Mouse (Mus musculus): ENCODE data around the gene Fam189a1. TPM values are rescaled to one million over a fixed set of nuclear protein-coding genes. Genes with fewer than 3 reads are reported as not detected.

Fam189a1 gene
- polyA plus RNA-seq, 1 experiment, result not detected

DNA sequence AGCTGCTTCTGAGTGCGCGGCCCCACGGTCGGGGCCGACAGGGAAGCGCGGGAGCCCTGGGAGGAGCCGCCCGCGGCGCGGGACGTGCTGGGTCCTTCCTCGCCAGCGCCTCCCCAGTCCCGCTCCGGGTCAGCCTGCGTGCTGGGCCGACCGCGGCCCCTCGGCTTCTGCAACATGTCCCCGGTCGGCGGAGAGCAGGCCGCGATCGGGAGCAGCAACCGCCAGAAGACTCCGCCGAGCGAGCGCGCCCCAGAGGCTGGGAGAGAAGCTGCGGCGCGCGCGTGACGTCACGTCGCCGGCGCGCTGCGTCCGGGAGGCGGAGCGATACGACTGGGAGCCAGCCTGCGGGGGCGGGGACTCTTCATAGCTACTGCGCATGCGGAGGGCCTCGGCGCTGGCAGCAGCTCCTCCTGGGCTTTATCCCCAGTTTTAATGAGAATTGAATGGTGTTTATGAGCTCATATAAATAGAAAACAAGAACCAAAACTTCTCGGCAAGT is 283.6 kb downstream of the Fam189a1 start, which contains the start of gene Nsmce3:
Nsmce3 (minus strand) TSS at position 255 of the 499 bp plus-strand sequence.
- H3K36me3 ChIP-seq (ENCODE audit: control insufficient read depth, insufficient read depth, low read length, poor library complexity, severe bottlenecking), result no peaks in the 10 kb centered on the region
- no peaks in the 10 kb centered on the region for H3K9me3 ChIP-seq (replicated peaks; ENCODE audit: control insufficient read depth, insufficient read depth, low read length, poor library complexity, severe bottlenecking)
- peak within 1 kb of the TSS; percentile 81 for H3K9ac ChIP-seq (ENCODE audit: low read depth, poor library complexity, severe bottlenecking)
- H3K4me3 ChIP-seq (ENCODE audit: low read depth, low read length), result peak within 1 kb of the TSS; percentile 95
- no peak for TF ChIP-seq EP300 (IDR thresholded peaks at IDR 0.05; ENCODE audit: insufficient read depth, low read depth, low read length)
- peak; percentile 72 for TF ChIP-seq POLR2A (IDR thresholded peaks at IDR 0.05; ENCODE audit: insufficient read depth, low read length)
- no peak for TF ChIP-seq CTCF (IDR thresholded peaks at IDR 0.05; ENCODE audit: low read depth, low read length)
- H3K27ac ChIP-seq (ENCODE audit: insufficient read depth, low read length), result no peak within 1 kb of the TSS
- peaks cover 3% of the 10 kb centered on the region for H3K4me1 ChIP-seq (ENCODE audit: control insufficient read depth, insufficient read depth, low read length)
- H3K27me3 ChIP-seq (ENCODE audit: control insufficient read depth, insufficient read depth, low read length, poor library complexity, severe bottlenecking), result no peaks in the 10 kb centered on the region

DNA sequence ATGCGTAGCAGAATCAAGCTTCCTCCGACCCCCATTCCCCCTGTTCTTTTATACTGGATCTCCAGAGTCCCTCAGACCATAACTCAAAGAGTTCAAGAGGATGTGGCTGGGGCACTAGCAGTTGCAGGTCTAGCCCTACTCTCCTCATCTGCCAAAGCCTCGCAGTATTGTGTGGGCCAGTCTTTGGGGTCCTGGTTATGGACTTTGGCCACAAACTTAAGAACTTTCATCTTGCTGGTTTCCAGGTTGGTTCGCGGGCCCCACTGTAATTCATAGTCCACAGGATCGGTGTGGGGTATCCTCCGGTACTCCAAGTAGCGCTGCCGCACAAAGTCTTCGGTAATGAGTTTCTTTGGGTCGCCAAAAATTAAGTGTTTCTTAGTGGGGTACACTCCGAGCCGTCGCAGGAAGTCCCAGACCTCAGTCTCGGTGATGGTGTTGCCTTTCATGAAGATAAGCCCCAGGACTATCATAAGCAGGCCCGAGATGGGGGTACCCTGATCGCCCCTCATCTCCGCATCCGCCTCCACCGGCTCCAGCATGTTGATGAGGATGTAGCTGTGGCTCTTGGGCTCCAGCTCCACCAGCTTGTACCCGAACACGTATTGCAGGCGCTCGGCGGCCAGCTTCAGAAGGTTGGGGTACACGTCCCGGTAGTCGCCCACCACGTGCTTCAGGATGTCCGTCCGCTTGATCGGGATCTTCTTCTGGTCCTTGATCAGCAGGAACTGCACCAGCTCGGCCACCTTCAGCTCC is 284.2 kb downstream of the Fam189a1 start:
- Histone ChIP-seq H3K4me1 (ENCODE audit: control insufficient read depth, insufficient read depth, low read length) (peaks cover 3% of the 10 kb centered on the region), H3K9ac (ENCODE audit: low read depth, poor library complexity, severe bottlenecking) (peak overlapping the region; percentile 81), H3K4me3 (ENCODE audit: low read depth, low read length) (peak overlapping the region; percentile 95), H3K36me3 (ENCODE audit: control insufficient read depth, insufficient read depth, low read length, poor library complexity, severe bottlenecking) (no peaks in the 10 kb centered on the region), H3K27me3 (ENCODE audit: control insufficient read depth, insufficient read depth, low read length, poor library complexity, severe bottlenecking) (no peaks in the 10 kb centered on the region), H3K9me3 (replicated peaks; ENCODE audit: control insufficient read depth, insufficient read depth, low read length, poor library complexity, severe bottlenecking) (no peaks in the 10 kb centered on the region), H3K27ac (ENCODE audit: insufficient read depth, low read length) (no peak overlapping the region)
- TF ChIP-seq EP300 (IDR thresholded peaks at IDR 0.05; ENCODE audit: insufficient read depth, low read depth, low read length) (no peak), POLR2A (IDR thresholded peaks at IDR 0.05; ENCODE audit: insufficient read depth, low read length) (no peak), CTCF (IDR thresholded peaks at IDR 0.05; ENCODE audit: low read depth, low read length) (no peak)

DNA sequence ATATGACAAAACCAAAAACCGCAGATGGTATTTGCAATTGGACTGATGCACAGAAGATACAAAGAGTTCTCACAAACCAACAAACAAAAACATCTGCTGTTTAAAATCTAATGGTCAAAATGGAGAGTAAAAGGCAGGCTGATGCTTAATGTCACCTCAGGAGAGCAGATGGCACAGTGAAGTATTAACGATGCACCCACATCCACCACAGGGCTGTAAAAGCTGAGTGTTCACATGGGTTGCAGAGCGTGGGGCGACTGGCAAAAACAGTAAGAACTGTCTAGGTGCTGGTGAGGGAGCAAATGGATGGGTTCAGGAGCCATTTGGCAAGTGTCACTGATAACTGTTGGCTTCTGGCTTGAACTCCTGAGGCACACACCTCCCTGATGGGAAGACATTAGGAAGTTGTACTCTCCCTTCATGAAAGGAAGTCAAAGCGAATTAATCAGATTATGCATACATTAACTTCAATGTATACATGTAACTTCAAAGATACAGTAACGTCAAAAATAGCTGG is 286.8 kb downstream of the Fam189a1 start:
- no peak overlapping the region for H3K9ac ChIP-seq (ENCODE audit: low read depth, poor library complexity, severe bottlenecking)
- H3K36me3 ChIP-seq (ENCODE audit: control insufficient read depth, insufficient read depth, low read length, poor library complexity, severe bottlenecking), result no peaks in the 10 kb centered on the region
- no peaks in the 10 kb centered on the region for H3K27me3 ChIP-seq (ENCODE audit: control insufficient read depth, insufficient read depth, low read length, poor library complexity, severe bottlenecking)
- H3K4me3 ChIP-seq (ENCODE audit: low read depth, low read length), result no peak overlapping the region
- no peak overlapping the region for H3K27ac ChIP-seq (ENCODE audit: insufficient read depth, low read length)
- no peaks in the 10 kb centered on the region for H3K9me3 ChIP-seq (replicated peaks; ENCODE audit: control insufficient read depth, insufficient read depth, low read length, poor library complexity, severe bottlenecking)
- H3K4me1 ChIP-seq (ENCODE audit: control insufficient read depth, insufficient read depth, low read length), result peaks cover 3% of the 10 kb centered on the region
- no peak for TF ChIP-seq CTCF (IDR thresholded peaks at IDR 0.05; ENCODE audit: low read depth, low read length)
- no peak for TF ChIP-seq EP300 (IDR thresholded peaks at IDR 0.05; ENCODE audit: insufficient read depth, low read depth, low read length)
- TF ChIP-seq POLR2A (IDR thresholded peaks at IDR 0.05; ENCODE audit: insufficient read depth, low read length), result no peak

DNA sequence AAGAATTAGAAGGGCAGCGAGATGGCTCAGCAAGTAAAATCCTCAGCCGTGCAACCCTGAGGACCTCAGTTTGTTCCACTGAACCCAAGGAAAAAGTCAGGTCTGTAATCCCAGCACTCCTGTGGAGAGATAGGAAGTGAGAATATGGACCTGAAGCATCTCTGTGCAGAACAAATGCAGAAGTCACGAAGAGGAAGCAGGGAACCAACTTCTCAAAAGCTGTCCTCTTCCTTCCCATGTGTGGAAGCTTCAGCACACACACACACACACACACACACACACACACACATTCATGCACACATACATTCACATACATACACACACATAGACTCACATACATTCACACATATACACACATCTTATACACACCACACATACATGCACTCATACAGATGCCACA is 292.8 kb downstream of the Fam189a1 start:
- TF ChIP-seq CTCF (IDR thresholded peaks at IDR 0.05; ENCODE audit: low read depth, low read length), result no peak
- no peak for TF ChIP-seq EP300 (IDR thresholded peaks at IDR 0.05; ENCODE audit: insufficient read depth, low read depth, low read length)
- no peak for TF ChIP-seq POLR2A (IDR thresholded peaks at IDR 0.05; ENCODE audit: insufficient read depth, low read length)
- H3K36me3 ChIP-seq (ENCODE audit: control insufficient read depth, insufficient read depth, low read length, poor library complexity, severe bottlenecking), result no peaks in the 10 kb centered on the region
- no peaks in the 10 kb centered on the region for H3K9me3 ChIP-seq (replicated peaks; ENCODE audit: control insufficient read depth, insufficient read depth, low read length, poor library complexity, severe bottlenecking)
- no peak overlapping the region for H3K9ac ChIP-seq (ENCODE audit: low read depth, poor library complexity, severe bottlenecking)
- H3K4me1 ChIP-seq (ENCODE audit: control insufficient read depth, insufficient read depth, low read length), result no peaks in the 10 kb centered on the region
- no peak overlapping the region for H3K27ac ChIP-seq (ENCODE audit: insufficient read depth, low read length)
- H3K4me3 ChIP-seq (ENCODE audit: low read depth, low read length), result no peak overlapping the region
- no peaks in the 10 kb centered on the region; the same call in 1 of the 2 replicates for H3K27me3 ChIP-seq (ENCODE audit: control insufficient read depth, insufficient read depth, low read length, poor library complexity, severe bottlenecking)

DNA sequence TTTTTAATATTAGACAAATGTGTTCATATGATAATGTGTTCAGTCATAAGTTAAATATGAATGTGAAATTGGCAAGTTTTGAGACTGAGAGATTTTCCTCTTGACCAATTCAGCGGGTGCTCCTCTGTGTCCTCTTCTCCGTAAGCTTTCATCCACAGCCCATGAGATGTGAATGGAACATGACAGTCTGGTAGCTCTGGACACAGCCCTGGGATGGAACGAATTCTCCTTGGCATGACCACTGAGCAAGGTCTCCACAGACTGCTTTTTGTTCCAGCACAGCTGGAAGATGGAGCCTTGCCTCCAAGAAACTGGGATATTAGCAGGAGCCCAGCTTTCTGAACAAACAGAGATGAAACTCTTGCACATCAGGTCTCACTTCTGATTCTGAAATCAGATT is 293.4 kb downstream of the Fam189a1 start:
- no peaks in the 10 kb centered on the region for H3K4me1 ChIP-seq (ENCODE audit: control insufficient read depth, insufficient read depth, low read length)
- no peaks in the 10 kb centered on the region; the same call in 1 of the 2 replicates for H3K27me3 ChIP-seq (ENCODE audit: control insufficient read depth, insufficient read depth, low read length, poor library complexity, severe bottlenecking)
- TF ChIP-seq EP300 (IDR thresholded peaks at IDR 0.05; ENCODE audit: insufficient read depth, low read depth, low read length) (no peak), CTCF (IDR thresholded peaks at IDR 0.05; ENCODE audit: low read depth, low read length) (no peak), POLR2A (IDR thresholded peaks at IDR 0.05; ENCODE audit: insufficient read depth, low read length) (no peak)
- no peak overlapping the region for H3K4me3 ChIP-seq (ENCODE audit: low read depth, low read length)
- H3K9me3 ChIP-seq (replicated peaks; ENCODE audit: control insufficient read depth, insufficient read depth, low read length, poor library complexity, severe bottlenecking), result no peaks in the 10 kb centered on the region
- H3K9ac ChIP-seq (ENCODE audit: low read depth, poor library complexity, severe bottlenecking), result no peak overlapping the region
- H3K36me3 ChIP-seq (ENCODE audit: control insufficient read depth, insufficient read depth, low read length, poor library complexity, severe bottlenecking), result no peaks in the 10 kb centered on the region
- H3K27ac ChIP-seq (ENCODE audit: insufficient read depth, low read length), result no peak overlapping the region

All from ES-Bruce4 (cell line).